Mouse (Mus musculus) ES-Bruce4 (cell line): ENCODE results near the gene Gpr135.

Experiments
- CTCF ChIP-seq: IDR thresholded peaks from one replicate; pipeline ENCODE4 v1.8.1; 2011; ENCODE audit warnings: low read depth, low read length
- EP300 ChIP-seq: IDR thresholded peaks from 2 replicates; pipeline ENCODE4 v1.6.1; 2011; ENCODE audit warnings: low read depth, low read length; ENCODE audit not compliant: insufficient read depth
- POLR2A ChIP-seq: IDR thresholded peaks from one replicate; pipeline ENCODE4 v1.8.1; 2011; ENCODE audit warnings: low read length; ENCODE audit not compliant: insufficient read depth

- TF ChIP-seq CTCF: no peak
- TF ChIP-seq POLR2A: no peak
- TF ChIP-seq EP300: no peak
Observed at GRCm38 (mm10) chr12:72036097-72036661, 34.7 kb downstream of the Gpr135 start.
